Mouse (Mus musculus) c-Kit-positive CD71-positive TER-119-negative erythroid progenitor cells, embryonic 14.5 days (primary cell): ENCODE measurements around the gene Dock2.

ENCODE experiments used
- DNase-seq: peaks from one replicate; pipeline ENCODE4 v3.0.0-alpha.2; 2013; ENCODE audit warnings: low read depth

Dock2 gene

GRCm38 (mm10) chr11:34769946-34770345 is 13.7 kb downstream of the Dock2 start:
- DNase-seq, result no peak

- DNase-seq, result no peak
Observed at GRCm38 (mm10) chr11:34769396-34769795, 14.3 kb downstream of the Dock2 start.

DNA sequence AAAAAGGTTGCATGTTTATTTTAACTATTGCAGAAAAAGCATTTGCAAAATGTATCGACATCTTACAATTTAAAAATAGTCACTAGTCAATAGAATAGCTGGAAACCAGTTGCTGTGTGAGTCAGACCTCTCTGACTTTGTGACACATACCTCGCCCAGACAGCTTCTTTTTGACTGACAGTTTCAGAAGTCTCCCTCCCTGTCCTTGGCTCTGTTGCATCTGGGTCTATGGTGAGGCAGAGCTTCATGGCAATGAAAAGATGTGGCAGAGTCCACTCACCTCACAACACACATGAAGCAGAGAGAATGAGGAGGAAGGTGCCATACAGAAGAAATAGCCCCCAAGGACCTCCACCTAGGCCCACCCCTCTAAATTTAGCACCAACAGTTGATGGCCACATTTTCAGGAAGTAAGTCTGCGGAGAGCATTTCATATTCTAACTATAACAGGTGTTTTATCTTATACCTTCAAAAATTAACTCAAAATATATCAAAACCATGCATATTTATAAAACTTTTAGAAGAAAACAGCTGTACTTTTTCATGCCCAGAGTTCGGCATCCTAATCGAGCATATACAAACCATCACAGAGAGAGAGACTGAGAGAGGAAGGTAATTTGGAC is 19.8 kb downstream of the Dock2 start:
- DNase-seq, result no peak

- DNase-seq, result no peak
Observed at GRCm38 (mm10) chr11:34762570-34763127, 21.0 kb downstream of the Dock2 start.

DNA sequence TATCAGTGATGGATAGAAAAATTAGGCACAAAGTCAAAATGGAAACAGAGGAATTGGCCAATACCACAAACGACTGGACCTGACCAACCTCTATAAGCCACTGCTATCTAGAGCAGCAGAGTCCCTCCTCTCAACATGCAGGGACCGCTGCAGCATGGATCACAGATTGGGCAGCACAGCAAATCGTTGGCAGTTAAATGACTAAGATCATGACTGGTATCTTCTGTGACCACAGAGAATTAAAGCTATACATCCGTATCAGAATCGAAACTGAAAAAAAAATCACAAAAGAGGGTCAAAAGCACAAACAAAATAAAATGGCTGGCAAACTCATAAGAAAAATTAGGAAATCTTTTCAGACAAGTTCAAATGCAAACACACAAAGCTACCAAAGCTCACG is 21.6 kb downstream of the Dock2 start:
- DNase-seq, result no peak

GRCm38 (mm10) chr11:34759582-34759981 is 24.1 kb downstream of the Dock2 start:
- no peak for DNase-seq

GRCm38 (mm10) chr11:34741081-34741480 is 42.6 kb downstream of the Dock2 start:
- no peak for DNase-seq

DNA sequence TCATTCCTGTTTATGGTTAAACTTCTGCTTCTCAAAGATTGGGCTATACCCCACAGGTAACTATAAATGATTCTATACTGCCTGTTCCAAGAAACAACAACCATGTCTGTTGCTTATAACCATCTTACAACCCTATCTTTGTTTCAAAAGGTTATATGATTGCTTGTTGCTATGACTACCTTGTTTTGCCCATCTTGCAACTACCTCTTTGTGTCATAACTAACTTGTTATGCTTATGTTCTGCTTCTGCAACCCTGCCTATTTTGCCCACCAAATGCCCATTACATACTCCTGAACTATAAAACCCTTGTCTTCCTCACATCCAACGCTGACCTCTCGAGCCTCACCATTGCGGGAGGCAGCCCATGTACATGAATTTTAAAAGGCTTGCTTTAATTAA is 43.9 kb downstream of the Dock2 start:
- DNase-seq, result no peak

GRCm38 (mm10) chr11:34738945-34739344 is 44.7 kb downstream of the Dock2 start:
- no peak for DNase-seq

GRCm38 (mm10) chr11:34737193-34737592 is 46.5 kb downstream of the Dock2 start:
- DNase-seq, result no peak

- DNase-seq, result no peak
Observed at GRCm38 (mm10) chr11:34734033-34734432, 49.7 kb downstream of the Dock2 start.

- no peak for DNase-seq
Observed at GRCm38 (mm10) chr11:34727467-34727866, 56.2 kb downstream of the Dock2 start.

- no peak for DNase-seq
Observed at GRCm38 (mm10) chr11:34726699-34727347, 56.9 kb downstream of the Dock2 start.

- no peak for DNase-seq
Observed at GRCm38 (mm10) chr11:34713360-34713759, 70.3 kb downstream of the Dock2 start.

DNA sequence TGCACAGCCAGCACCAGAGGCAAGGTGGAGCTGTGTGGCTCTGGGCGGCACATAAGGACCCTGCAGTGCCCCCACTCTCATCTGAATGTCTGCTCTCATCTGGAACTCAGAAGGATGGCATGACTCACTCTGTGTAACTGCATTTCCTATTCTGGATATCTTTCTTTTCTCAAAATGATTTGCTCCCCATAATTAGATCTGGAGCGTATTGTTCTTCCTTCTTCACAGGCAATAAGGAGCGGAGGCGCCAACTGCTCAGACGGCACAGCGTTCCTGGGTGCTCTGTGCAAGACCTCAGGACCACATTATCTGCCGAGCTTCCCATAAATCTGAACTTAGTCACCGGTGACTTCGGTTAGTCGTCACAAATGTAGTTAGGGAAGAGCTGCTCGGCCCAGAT is 75.4 kb downstream of the Dock2 start:
- no peak for DNase-seq

GRCm38 (mm10) chr11:34707360-34707759 is 76.3 kb downstream of the Dock2 start:
- DNase-seq, result no peak

- DNase-seq, result no peak
Observed at GRCm38 (mm10) chr11:34705108-34705446, 78.6 kb downstream of the Dock2 start.

- no peak for DNase-seq
Observed at GRCm38 (mm10) chr11:34704384-34705107, 79.1 kb downstream of the Dock2 start.

- DNase-seq, result no peak
Observed at GRCm38 (mm10) chr11:34703851-34704250, 79.8 kb downstream of the Dock2 start.

DNA sequence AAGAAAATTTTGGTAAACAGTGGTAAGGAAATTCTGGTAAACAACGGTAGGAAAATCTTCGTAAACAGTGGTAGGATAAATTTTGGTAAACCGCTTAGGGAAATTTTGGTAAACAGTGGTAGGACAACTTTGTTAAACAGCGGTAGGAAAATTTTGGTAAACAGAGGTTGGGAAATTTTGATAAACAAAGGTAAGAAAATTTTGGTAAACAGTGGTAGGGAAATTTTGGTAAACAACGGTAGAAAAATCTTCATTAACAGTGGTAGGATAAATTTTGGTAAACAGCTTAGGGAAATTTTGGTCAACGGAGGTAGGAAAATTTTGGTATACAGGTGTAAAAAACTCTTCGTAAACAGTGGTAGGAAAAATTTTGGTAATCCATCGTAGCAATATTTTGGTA is 101.9 kb downstream of the Dock2 start:
- peak; percentile 9 for DNase-seq

DNA sequence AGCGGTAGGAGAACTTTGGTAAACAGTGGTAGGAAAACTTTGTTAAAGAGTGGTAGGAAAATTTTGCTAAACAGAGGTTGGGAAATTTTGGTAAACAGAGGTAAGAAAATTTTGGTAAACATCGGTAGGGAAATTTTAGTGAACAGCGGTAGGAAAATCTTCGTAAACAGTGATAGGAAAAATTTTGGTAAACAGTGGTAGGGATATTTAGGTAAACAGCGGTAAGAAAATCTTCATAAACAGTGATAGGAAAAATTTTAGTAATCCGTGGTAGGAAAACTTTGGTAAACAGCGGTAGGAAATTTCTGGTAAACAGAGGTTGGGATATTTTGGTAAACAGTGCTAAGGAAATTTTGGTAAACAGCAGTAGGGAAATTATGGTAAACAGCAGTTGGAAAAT is 239.1 kb downstream of the Dock2 start:
- no peak for DNase-seq

DNA sequence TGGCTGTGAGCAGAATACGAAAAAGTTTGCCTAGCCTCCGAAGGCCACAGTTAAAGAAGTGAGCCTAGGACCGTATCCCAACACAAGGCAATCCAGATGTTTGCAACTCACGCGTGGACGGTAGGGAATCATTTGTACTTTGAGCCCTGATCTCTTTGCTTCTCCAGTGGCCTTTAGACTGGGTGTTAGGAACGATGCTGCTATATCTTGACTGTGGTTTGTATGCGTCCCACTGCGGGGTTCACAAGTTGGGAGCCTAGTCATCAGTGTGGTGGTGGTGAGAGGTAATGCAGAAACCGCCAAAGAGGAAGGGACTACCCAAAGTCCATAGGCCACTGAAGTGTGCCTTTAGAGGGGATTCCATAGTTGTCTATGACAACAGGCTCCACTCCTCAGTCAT is 251.6 kb downstream of the Dock2 start:
- DNase-seq, result no peak

GRCm38 (mm10) chr11:34530971-34531370 is 252.7 kb downstream of the Dock2 start:
- no peak for DNase-seq
